Mouse (Mus musculus): ENCODE data around the gene Ptk6. TPM values are rescaled to one million over a fixed set of nuclear protein-coding genes. Genes with fewer than 3 reads are reported as not detected.

Ptk6 gene
- total and polyA plus RNA-seq, 3 experiments, result 0.05 to 0.17 (median 0.09) TPM

DNA sequence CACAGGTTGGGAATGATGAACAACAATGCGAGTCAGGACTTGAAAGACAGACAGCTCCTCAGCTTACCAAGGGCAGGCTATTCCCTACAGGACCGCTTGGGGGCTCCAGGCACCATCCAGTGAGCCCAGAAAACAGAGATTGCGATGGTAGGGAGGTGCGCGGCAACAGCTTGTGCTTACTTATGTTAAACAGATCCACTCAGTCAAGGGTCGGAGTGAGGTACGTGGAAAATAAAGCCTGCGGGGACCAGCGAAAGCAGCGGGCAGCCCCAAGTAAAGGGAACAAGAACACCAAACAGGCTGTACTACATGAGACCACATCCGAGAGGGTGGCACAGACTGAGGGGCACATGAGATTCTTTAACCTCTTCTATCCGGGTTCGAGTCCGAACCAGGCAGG lies 16.0 kb downstream of the Ptk6 start:
- Histone ChIP-seq H3K9me3 (replicated peaks; ENCODE audit: low read length) (no peaks in the 10 kb centered on the region), H3K4me3 (replicated peaks in 1 of 3; ENCODE audit: low read depth in 2 of 3, low read length in 2 of 3, poor library complexity in 1 of 3) (peak overlapping the region; percentile 68 to 82 (median 79)), H3K79me2 (replicated peaks; ENCODE audit: control insufficient read depth, extremely low read depth, insufficient read depth, poor library complexity, severe bottlenecking) (no peaks in the 10 kb centered on the region), H3K4me1 (ENCODE audit: control insufficient read depth in 1 of 2, insufficient read depth in 2 of 2) (peaks cover 5 to 30% of the 10 kb centered on the region in 2 experiments; a peak in 3 of 4 replicates), H3K36me3 (replicated peaks in 1 of 2; ENCODE audit: control insufficient read depth in 1 of 2, insufficient read depth in 1 of 2, low read length in 1 of 2) (peaks cover 0 to 6% of the 10 kb centered on the region in 2 experiments), H3K27me3 (replicated peaks) (no peaks in the 10 kb centered on the region), H3K9ac (ENCODE audit: insufficient read depth, low read depth) (peak overlapping the region; percentile 65; the same call in 1 of the 2 replicates), H3K27ac (ENCODE audit: insufficient read depth, low read depth) (peak overlapping the region; percentile 34), H3K4me2 (ENCODE audit: insufficient read depth, low read depth, poor library complexity, severe bottlenecking) (peak overlapping the region; percentile 62)
- dilution Hi-C loops (cut with MboI; ENCODE audit: extremely low pct_ligation_motif_present, extremely low pct_unique_long_range_greater_than_20kb, low sequenced_read_pairs), result no loop called here
- peak; percentile 91 for DNase-seq (ENCODE audit: extremely low read depth)
- no peak for TF ChIP-seq BHLHE40 (IDR thresholded peaks at IDR 0.05; ENCODE audit: low read depth, low read length)
- TF ChIP-seq SIN3A (IDR thresholded peaks at IDR 0.05; ENCODE audit: low read length), result peak; percentile 25; the same call in 1 of the 2 replicates
- TF ChIP-seq PAX5 (IDR thresholded peaks at IDR 0.05; ENCODE audit: low read length), result no peak
- TF ChIP-seq ZKSCAN1 (IDR thresholded peaks at IDR 0.05; ENCODE audit: borderline replicate concordance, low read depth, low read length), result no peak
- 0 out of 2 replicates have a peak, but pooled peaks have one; percentile 51 for TF ChIP-seq MXI1 (IDR thresholded peaks at IDR 0.05; ENCODE audit: low read depth, low read length)
- TF ChIP-seq GABPA (IDR thresholded peaks at IDR 0.05; ENCODE audit: insufficient replicate concordance, low read depth, low read length), result no peak
- no peak for TF ChIP-seq KAT2A (IDR thresholded peaks at IDR 0.05; ENCODE audit: insufficient replicate concordance, low read length)
- peak; percentile 22; the same call in 1 of the 2 replicates for TF ChIP-seq IRF4 (IDR thresholded peaks at IDR 0.05; ENCODE audit: low read depth, low read length)
- TF ChIP-seq ELF1 (IDR thresholded peaks at IDR 0.05; ENCODE audit: low read depth, low read length), result no peak
- TF ChIP-seq RAD21 (IDR thresholded peaks at IDR 0.05; ENCODE audit: low read depth, low read length), result no peak; the same call in none of the 2 replicates
- no peak for TF ChIP-seq ETS1 (conservative IDR thresholded peaks at IDR 0.05; ENCODE audit: low read depth, low read length)
- TF ChIP-seq MAX (IDR thresholded peaks at IDR 0.05; ENCODE audit: low read length), result no peak
- TF ChIP-seq SMC3 (IDR thresholded peaks at IDR 0.05; ENCODE audit: low read depth, low read length), result peak; percentile 94
- no peak for TF ChIP-seq USF2 (conservative IDR thresholded peaks at IDR 0.05; ENCODE audit: low read depth, low read length)
- no peak for TF ChIP-seq POLR2AphosphoS2 (IDR thresholded peaks at IDR 0.05; ENCODE audit: low read depth, low read length)
- no peak; the same call in 1 of the 2 replicates for TF ChIP-seq MAZ (IDR thresholded peaks at IDR 0.05; ENCODE audit: low read depth, low read length)
- TF ChIP-seq HCFC1 (IDR thresholded peaks at IDR 0.05; ENCODE audit: low read depth, low read length), result no peak
- TF ChIP-seq TBP (conservative IDR thresholded peaks at IDR 0.05; ENCODE audit: low read depth, low read length), result no peak
- no peak for TF ChIP-seq RCOR1 (conservative IDR thresholded peaks at IDR 0.05; ENCODE audit: low read depth, low read length)
- no peak for TF ChIP-seq E2F4 (IDR thresholded peaks at IDR 0.05; ENCODE audit: insufficient replicate concordance, low read depth, low read length)
- TF ChIP-seq ZNF384 (IDR thresholded peaks at IDR 0.05; ENCODE audit: low read depth, low read length), result no peak
- TF ChIP-seq CTCF (conservative IDR thresholded peaks at IDR 0.05 in 1 of 2, IDR thresholded peaks at IDR 0.05 in 1 of 2; ENCODE audit: low read depth in 2 of 2, low read length in 2 of 2), result peak; percentile 85 to 98
- no peak for TF ChIP-seq MEF2A (IDR thresholded peaks at IDR 0.05; ENCODE audit: borderline replicate concordance, low read depth, low read length)
- no peak for TF ChIP-seq JUN (IDR thresholded peaks at IDR 0.05; ENCODE audit: insufficient read depth, low read depth, low read length)
- no peak for TF ChIP-seq NELFE (IDR thresholded peaks at IDR 0.05; ENCODE audit: low read depth, low read length)
- TF ChIP-seq CHD2 (IDR thresholded peaks at IDR 0.05; ENCODE audit: low read length), result no peak
- TF ChIP-seq ZC3H11A (IDR thresholded peaks at IDR 0.05; ENCODE audit: low read depth, low read length), result peak; percentile 45
- no peak for TF ChIP-seq USF1 (IDR thresholded peaks at IDR 0.05; ENCODE audit: low read depth, low read length)
- no peak for TF ChIP-seq MYC (IDR thresholded peaks at IDR 0.05; ENCODE audit: low read depth, low read length)
- TF ChIP-seq ZMIZ1 (IDR thresholded peaks at IDR 0.05; ENCODE audit: low read depth, low read length), result no peak
- no peak for TF ChIP-seq UBTF (IDR thresholded peaks at IDR 0.05; ENCODE audit: low read depth, low read length)
- in situ Hi-C loops (cut with MboI; ENCODE audit: low pct_ligation_motif_present, low pct_unique_long_range_greater_than_20kb, low sequenced_read_pairs), result loop anchor here (10.0 to 25.0 kb wide), 3 partner anchors 138 to 301 kb away; partner anchors contain the start of genes Abhd16b, Arfrp1, Tpd52l2 and Zgpat

Measured in CH12.LX (cell line).